Mouse (Mus musculus) stomach, embryonic 16.5 days (tissue): ENCODE measurements around the gene Ehhadh. TPM values are rescaled to one million over a fixed set of nuclear protein-coding genes. Genes with fewer than 3 reads are reported as not detected.
"Not testable (repeated sequence)": the region's sequence is repeated elsewhere in the genome, so short reads cannot be mapped to it uniquely, and the experiment has no call there.

Experiments
- ATAC-seq: fragments of 200-750 bp; cut with Nextera tagmentation; 2 replicates; pipeline ENCODE4 v1.8.0; 2017; ENCODE audit warnings: moderate number of reproducible peaks, moderate TSS enrichment; ENCODE audit not compliant: insufficient read depth, low FRiP score
- H3K27ac ChIP-seq: fragments of 300-500 bp; sonication (generic); 2 replicates; pipeline ENCODE4 v1.5.1; 2014; ENCODE audit warnings: low read length
- H3K27me3 ChIP-seq: fragments of 300-500 bp; sonication (generic); 2 replicates; pipeline ENCODE4 v1.6.1; 2014; ENCODE audit warnings: low read length, control low read depth, mixed read lengths; ENCODE audit not compliant: control insufficient read depth, insufficient read depth
- H3K36me3 ChIP-seq: fragments of 300-500 bp; sonication (generic); 2 replicates; pipeline ENCODE4 v1.6.1; 2014; ENCODE audit warnings: low read length; ENCODE audit not compliant: control insufficient read depth, insufficient read depth
- H3K4me1 ChIP-seq: fragments of 300-500 bp; sonication (generic); 2 replicates; pipeline ENCODE4 v1.6.1; 2014; ENCODE audit warnings: low read length, control low read depth, mixed read lengths; ENCODE audit not compliant: control insufficient read depth, insufficient read depth
- H3K4me2 ChIP-seq: fragments of 300-500 bp; sonication (generic); 2 replicates; pipeline ENCODE4 v1.6.1; 2014; ENCODE audit warnings: low read depth, low read length, mixed read lengths
- H3K4me3 ChIP-seq: fragments of 300-500 bp; sonication (generic); replicated peaks from 2 replicates; pipeline ENCODE4 v1.5.1; 2014; ENCODE audit warnings: mild to moderate bottlenecking, low read length
- H3K9ac ChIP-seq: fragments of 300-500 bp; sonication (generic); 2 replicates; pipeline ENCODE4 v1.6.1; 2014; ENCODE audit warnings: low read length
- H3K9me3 ChIP-seq: fragments of 300-500 bp; sonication (generic); replicated peaks from 2 replicates; pipeline ENCODE4 v1.6.1; 2016; ENCODE audit warnings: low read length, control low read depth; ENCODE audit not compliant: control insufficient read depth
- WGBS: fragments of 180-500 bp; shearing (Covaris S2); extraction: QIAGEN DNeasy Blood & Tissue Kit; methylation state at CpG from one replicate; pipeline ENCODE4 v1.1.7; 2014; 5-methylcytosine and 5-hydroxymethylcytosine counted together
- polyA plus RNA-seq: library from polyadenylated mRNA; unstranded; fragments of >200 nt; fragmentation: Nextera tagmentation; extraction: Ambion mirVana; gene quantifications from 2 replicates; pipeline ENCODE4 v1.2.1, GENCODE M21; 2015

Gene Ehhadh
- polyA plus RNA-seq, 1 experiment from 2014 or later, result 5.7 TPM

GRCm38 (mm10) chr16:21807786-21808185 is 20.2 kb upstream of the Ehhadh start:
- WGBS, result 75% methylated on average over 7 of the region's 7 CpGs
- not testable (repeated sequence) for H3K4me3 ChIP-seq, H3K27me3 ChIP-seq, H3K9ac ChIP-seq, ATAC-seq, H3K27ac ChIP-seq, H3K9me3 ChIP-seq, H3K36me3 ChIP-seq, H3K4me1 ChIP-seq, H3K4me2 ChIP-seq

DNA sequence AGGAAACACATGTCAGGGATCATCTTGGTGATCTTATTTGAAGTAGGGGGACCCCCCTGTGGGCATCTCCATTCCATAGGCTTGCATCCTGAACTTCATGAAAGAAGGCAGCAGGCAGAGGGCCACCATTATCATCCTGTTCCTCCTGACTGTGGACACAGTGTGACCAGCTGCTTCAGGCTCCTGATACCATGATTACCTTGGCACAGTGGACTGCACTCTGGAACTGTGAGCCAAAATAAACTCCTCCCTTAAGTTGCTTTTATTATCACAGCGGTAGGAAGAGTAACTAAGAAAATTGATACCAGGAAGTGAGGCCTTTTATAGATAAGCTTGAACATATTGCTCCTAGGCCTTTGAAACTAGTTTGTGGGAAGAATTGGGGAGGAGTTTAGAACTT is 19.3 kb upstream of the Ehhadh start:
- Histone ChIP-seq H3K27ac (no peak overlapping the region), H3K9ac (no peak overlapping the region), H3K9me3 (no peaks in the 10 kb centered on the region), H3K4me2 (no peak overlapping the region), H3K36me3 (no peaks in the 10 kb centered on the region), H3K4me3 (no peak overlapping the region), H3K4me1 (no peaks in the 10 kb centered on the region), H3K27me3 (no peaks in the 10 kb centered on the region)
- WGBS, result 83% methylated on average over 1 of the region's 1 CpGs
- no peak for ATAC-seq

- WGBS, result 88% methylated on average over 1 of the region's 1 CpGs
- H3K27ac ChIP-seq, result no peak overlapping the region
- no peaks in the 10 kb centered on the region for H3K27me3 ChIP-seq
- no peak for ATAC-seq
- no peaks in the 10 kb centered on the region for H3K36me3 ChIP-seq
- H3K4me1 ChIP-seq, result no peaks in the 10 kb centered on the region
- no peak overlapping the region for H3K9ac ChIP-seq
- no peak overlapping the region for H3K4me2 ChIP-seq
- H3K9me3 ChIP-seq, result no peaks in the 10 kb centered on the region
- no peak overlapping the region for H3K4me3 ChIP-seq
Observed at GRCm38 (mm10) chr16:21804258-21804657, 16.7 kb upstream of the Ehhadh start.

DNA sequence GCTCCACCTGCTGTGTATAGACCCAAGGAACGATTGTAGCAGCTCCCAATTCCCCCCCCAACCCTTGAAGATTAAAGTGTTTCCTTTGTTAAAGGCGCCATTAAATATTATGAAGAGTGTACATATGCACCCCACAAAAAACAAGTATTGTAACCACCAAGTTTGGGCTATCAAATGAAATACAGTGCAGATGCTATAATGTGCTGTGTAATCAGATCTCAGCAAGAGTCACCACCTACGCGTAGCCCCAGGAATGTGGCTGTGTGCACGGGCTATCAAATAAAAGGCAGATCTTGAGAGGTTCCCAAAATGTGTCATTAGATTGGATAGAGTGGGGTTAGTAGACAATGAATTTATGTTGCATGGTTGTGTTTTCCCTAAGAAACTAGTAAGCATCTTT is 7.5 kb upstream of the Ehhadh start:
- Histone ChIP-seq H3K36me3 (no peaks in the 10 kb centered on the region), H3K9ac (no peak overlapping the region), H3K4me1 (0 out of 2 replicates have a peak, but pooled peaks cover 3% of the 10 kb centered on the region), H3K27ac (no peak overlapping the region), H3K9me3 (no peaks in the 10 kb centered on the region), H3K4me2 (peak overlapping the region; percentile 88), H3K4me3 (peak overlapping the region; percentile 72), H3K27me3 (no peaks in the 10 kb centered on the region)
- WGBS, result 22% methylated on average over 5 of the region's 5 CpGs
- no peak for ATAC-seq

- Histone ChIP-seq H3K36me3 (no peaks in the 10 kb centered on the region), H3K9me3 (no peaks in the 10 kb centered on the region), H3K4me3 (peak overlapping the region; percentile 72), H3K9ac (peak overlapping the region; percentile 79), H3K4me1 (0 out of 2 replicates have a peak, but pooled peaks cover 3% of the 10 kb centered on the region), H3K27ac (peak overlapping the region; percentile 68), H3K4me2 (peak overlapping the region; percentile 88), H3K27me3 (no peaks in the 10 kb centered on the region)
- WGBS, result under 1% methylated on average over 14 of the region's 14 CpGs
- ATAC-seq, result no peak
Observed at GRCm38 (mm10) chr16:21794697-21795045, 7.1 kb upstream of the Ehhadh start.

DNA sequence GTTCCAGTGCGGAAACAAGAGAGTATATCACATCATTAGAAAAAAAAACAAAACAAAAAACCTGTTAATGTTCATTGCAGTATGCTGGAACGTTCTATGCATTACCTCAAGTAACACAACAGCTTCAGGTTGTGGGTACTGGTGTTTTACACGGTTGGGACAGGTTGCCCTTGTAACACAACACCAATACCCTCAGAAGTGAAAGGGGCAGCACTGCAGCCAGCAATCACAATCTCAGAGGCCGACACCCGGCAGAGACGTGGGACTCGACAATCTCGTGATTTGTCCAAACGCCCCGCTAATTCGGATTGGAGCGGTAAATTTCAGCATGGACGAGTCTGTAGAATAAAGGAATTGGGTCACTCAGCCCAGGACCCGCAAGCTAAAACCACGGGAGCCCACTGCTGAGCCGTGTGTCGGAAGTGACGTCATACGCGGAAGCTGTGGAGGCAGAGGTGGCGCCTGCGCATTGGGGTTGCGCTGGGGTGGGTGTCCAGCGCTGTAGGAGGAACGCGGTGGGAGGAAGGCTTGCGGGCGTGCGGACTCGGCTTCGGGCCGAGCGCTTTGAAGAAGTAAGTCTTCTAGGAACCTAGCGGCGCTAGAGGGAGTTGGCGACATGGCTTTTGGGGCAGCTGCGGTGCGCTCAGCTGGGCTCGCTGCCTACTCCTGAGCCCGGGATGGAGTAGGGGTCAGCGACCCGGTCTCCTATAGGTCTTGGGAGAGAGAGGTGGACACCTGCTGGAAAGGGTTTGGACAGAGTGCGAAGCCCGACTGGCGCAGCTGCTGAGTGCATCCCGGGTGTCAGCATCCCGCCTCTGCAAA is 6.5 kb upstream of the Ehhadh start, which contains the start of gene Map3k13:
TSS of gene Map3k13 (plus strand) at position 472 of the 822 bp plus-strand sequence.
- H3K9ac ChIP-seq, result peak within 1 kb of the TSS; percentile 79
- WGBS, result 1% methylated on average over 47 of the region's 47 CpGs

DNA sequence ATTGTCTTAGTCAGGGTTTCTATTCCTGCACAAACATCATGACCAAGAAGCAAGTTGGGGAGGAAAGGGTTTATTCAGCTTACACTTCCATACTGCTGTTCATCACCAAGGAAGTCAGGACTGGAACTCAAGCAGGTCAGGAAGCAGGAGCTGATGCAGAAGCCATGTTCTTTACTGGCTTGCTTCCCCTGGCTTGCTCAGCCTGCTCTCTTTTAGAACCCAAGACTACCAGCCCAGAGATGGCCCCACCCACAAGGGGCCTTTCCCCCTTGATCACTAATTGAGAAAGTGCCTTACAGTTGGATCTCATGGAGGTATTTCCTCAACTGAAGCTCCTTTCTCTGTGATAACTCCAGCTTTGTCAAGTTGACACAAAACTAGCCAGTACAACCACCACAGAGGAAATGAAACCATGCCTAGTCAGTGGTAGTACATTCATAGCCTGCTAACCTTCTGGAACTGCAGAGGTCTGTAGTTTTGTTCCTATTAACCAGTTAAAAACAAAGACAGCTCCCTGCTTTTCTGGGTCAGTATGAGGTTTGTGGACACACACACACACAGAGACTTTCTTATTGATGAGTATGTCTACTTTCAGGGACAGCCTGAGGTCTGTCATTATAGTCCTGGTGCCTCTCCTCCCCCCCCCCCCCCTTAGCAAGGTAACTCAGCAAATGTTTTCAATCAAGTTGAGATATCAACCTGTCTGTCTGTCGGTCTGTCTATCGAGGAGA is 5.6 kb upstream of the Ehhadh start:
- Histone ChIP-seq H3K4me2 (peak overlapping the region; percentile 88), H3K9ac (peak overlapping the region; percentile 79), H3K4me3 (peak overlapping the region; percentile 72)
- not testable (repeated sequence) for H3K27me3 ChIP-seq, H3K9me3 ChIP-seq, H3K36me3 ChIP-seq, H3K4me1 ChIP-seq, ATAC-seq, H3K27ac ChIP-seq
- 35% methylated on average over 2 of the region's 2 CpGs for WGBS

More for the DNA sequence above, 6.5 kb upstream of the Ehhadh start, which contains the start of gene Map3k13:
- Histone ChIP-seq H3K4me3 (peak within 1 kb of the TSS; percentile 72), H3K27ac (peak within 1 kb of the TSS; percentile 68), H3K9me3 (no peaks in the 10 kb centered on the region), H3K4me1 (0 out of 2 replicates have a peak, but pooled peaks cover 3% of the 10 kb centered on the region), H3K4me2 (peak within 1 kb of the TSS; percentile 88), H3K36me3 (no peaks in the 10 kb centered on the region), H3K27me3 (no peaks in the 10 kb centered on the region)
- ATAC-seq, result peak; percentile 99

DNA sequence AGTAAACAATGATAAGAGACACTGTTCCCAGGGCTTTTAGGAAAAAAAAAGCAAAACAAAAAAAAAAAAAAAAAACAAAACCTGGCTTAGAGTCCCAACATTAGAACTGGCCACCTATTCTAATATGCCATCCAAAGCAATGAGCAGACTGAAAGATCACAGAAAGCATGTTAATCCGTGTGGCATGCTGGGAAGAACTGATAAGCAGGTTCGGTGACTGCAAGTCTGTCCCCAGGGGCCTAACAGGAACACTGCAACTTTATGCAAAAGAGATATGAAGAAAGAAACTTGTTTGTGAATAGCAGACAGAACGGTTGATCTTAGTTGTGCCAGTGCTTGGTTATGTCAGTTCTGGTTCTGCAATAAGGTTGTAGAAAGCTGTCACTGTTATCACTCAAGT is 4.2 kb upstream of the Ehhadh start:
- Histone ChIP-seq H3K4me2 (no peak overlapping the region), H3K9ac (no peak overlapping the region), H3K4me1 (0 out of 2 replicates have a peak, but pooled peaks cover 6% of the 10 kb centered on the region), H3K36me3 (no peaks in the 10 kb centered on the region), H3K27me3 (no peaks in the 10 kb centered on the region), H3K27ac (no peak overlapping the region), H3K4me3 (no peak overlapping the region), H3K9me3 (no peaks in the 10 kb centered on the region)
- WGBS, result 55% methylated on average over 3 of the region's 3 CpGs
- no peak for ATAC-seq

- H3K27me3 ChIP-seq, result no peaks in the 10 kb centered on the region
- no peaks in the 10 kb centered on the region for H3K36me3 ChIP-seq
- no peak for ATAC-seq
- H3K4me2 ChIP-seq, result no peak overlapping the region
- H3K4me1 ChIP-seq, result 0 out of 2 replicates have a peak, but pooled peaks cover 6% of the 10 kb centered on the region
- H3K27ac ChIP-seq, result no peak overlapping the region
- 17% methylated on average over 1 of the region's 1 CpGs for WGBS
- H3K4me3 ChIP-seq, result no peak overlapping the region
- H3K9me3 ChIP-seq, result no peaks in the 10 kb centered on the region
- H3K9ac ChIP-seq, result no peak overlapping the region
Observed at GRCm38 (mm10) chr16:21790469-21790868, 2.9 kb upstream of the Ehhadh start.
